Mouse (Mus musculus) forebrain, embryonic 10.5 days (tissue): ENCODE measurements around the gene Apaf1. TPM values are rescaled to one million over a fixed set of nuclear protein-coding genes. Genes with fewer than 3 reads are reported as not detected.

ENCODE experiments used
- DNase-seq: peaks from one replicate; pipeline ENCODE4 v3.0.0-alpha.2; 2017; ENCODE audit warnings: low spot score; ENCODE audit errors: extremely low spot score
- H3K27ac ChIP-seq: fragments of 300-500 bp; sonication (generic); 2 replicates; pipeline ENCODE4 v1.5.1; 2016; ENCODE audit warnings: mild to moderate bottlenecking
- H3K27me3 ChIP-seq: fragments of 300-500 bp; sonication (generic); 2 replicates; pipeline ENCODE4 v1.6.1; 2016; ENCODE audit warnings: mild to moderate bottlenecking; ENCODE audit not compliant: poor library complexity, severe bottlenecking
- H3K36me3 ChIP-seq: fragments of 300-500 bp; sonication (generic); replicated peaks from 2 replicates; pipeline ENCODE4 v1.6.1; 2016; ENCODE audit warnings: mild to moderate bottlenecking, moderate library complexity
- H3K4me1 ChIP-seq: fragments of 300-500 bp; sonication (generic); 2 replicates; pipeline ENCODE4 v1.6.1; 2016
- H3K4me3 ChIP-seq: fragments of 300-500 bp; sonication (generic); 2 replicates; pipeline ENCODE4 v1.5.1; 2016; ENCODE audit warnings: mild to moderate bottlenecking, moderate library complexity
- H3K9me3 ChIP-seq: fragments of 300-500 bp; sonication (generic); 2 replicates; pipeline ENCODE4 v1.6.1; 2016; ENCODE audit warnings: mild to moderate bottlenecking, moderate library complexity
- WGBS: fragments of 180-500 bp; shearing (Covaris S2); methylation state at CpG from one replicate; pipeline ENCODE4 v1.1.7; 2016; 5-methylcytosine and 5-hydroxymethylcytosine counted together
- polyA plus RNA-seq: library from polyadenylated mRNA; unstranded; fragments of >200 nt; fragmentation: Nextera tagmentation; extraction: Ambion mirVana; gene quantifications from 2 replicates; pipeline ENCODE4 v1.2.1, GENCODE M21; 2016

Gene Apaf1
- polyA plus RNA-seq, 1 experiment from 2014 or later: 20.0 TPM

GRCm38 (mm10) chr10:90965671-90966315 is 116.8 kb downstream of the Apaf1 start:
- no peak for DNase-seq
- H3K4me1 ChIP-seq: peaks cover 42% of the 10 kb centered on the region
- H3K4me3 ChIP-seq: no peak overlapping the region
- H3K27me3 ChIP-seq: peaks cover 61% of the 10 kb centered on the region
- no peaks in the 10 kb centered on the region for H3K9me3 ChIP-seq
- H3K36me3 ChIP-seq: no peaks in the 10 kb centered on the region
- H3K27ac ChIP-seq: no peak overlapping the region
- WGBS: 58% methylated on average over 14 of the region's 14 CpGs

- no peaks in the 10 kb centered on the region for H3K9me3 ChIP-seq
- H3K27me3 ChIP-seq: peaks cover 48% of the 10 kb centered on the region
- no peaks in the 10 kb centered on the region for H3K36me3 ChIP-seq
- DNase-seq: no peak
- no peak overlapping the region for H3K27ac ChIP-seq
- peaks cover 30% of the 10 kb centered on the region for H3K4me1 ChIP-seq
- 34% methylated on average over 9 of the region's 9 CpGs for WGBS
- no peak overlapping the region for H3K4me3 ChIP-seq
Measured at GRCm38 (mm10) chr10:90964511-90964910, 118.1 kb downstream of the Apaf1 start.

DNA sequence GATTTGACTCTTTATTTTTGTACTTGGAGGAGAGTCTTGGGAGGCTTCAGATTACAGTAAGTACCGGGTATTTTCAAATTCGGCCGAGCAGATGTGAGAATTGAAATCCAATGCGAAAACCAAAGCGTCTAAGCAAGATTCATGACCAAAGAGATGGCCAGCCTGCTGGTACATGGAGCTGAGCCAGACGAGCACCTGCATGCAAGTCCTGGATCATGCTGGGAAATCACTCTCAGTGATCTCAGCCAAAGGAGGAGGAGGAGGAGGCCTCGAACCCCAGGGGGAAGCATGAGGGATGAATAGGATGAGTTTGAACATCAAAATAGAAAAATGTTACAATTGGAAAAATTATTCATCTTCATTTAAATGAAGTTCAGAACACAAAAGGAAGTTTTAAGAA is 122.2 kb downstream of the Apaf1 start:
- DNase-seq: no peak
- no peak overlapping the region for H3K27ac ChIP-seq
- peaks cover 7% of the 10 kb centered on the region; the same call in 1 of the 2 replicates for H3K27me3 ChIP-seq
- no peak overlapping the region for H3K4me3 ChIP-seq
- peaks cover 7% of the 10 kb centered on the region for H3K4me1 ChIP-seq
- H3K36me3 ChIP-seq: no peaks in the 10 kb centered on the region
- 85% methylated on average over 7 of the region's 7 CpGs for WGBS
- H3K9me3 ChIP-seq: no peaks in the 10 kb centered on the region

DNA sequence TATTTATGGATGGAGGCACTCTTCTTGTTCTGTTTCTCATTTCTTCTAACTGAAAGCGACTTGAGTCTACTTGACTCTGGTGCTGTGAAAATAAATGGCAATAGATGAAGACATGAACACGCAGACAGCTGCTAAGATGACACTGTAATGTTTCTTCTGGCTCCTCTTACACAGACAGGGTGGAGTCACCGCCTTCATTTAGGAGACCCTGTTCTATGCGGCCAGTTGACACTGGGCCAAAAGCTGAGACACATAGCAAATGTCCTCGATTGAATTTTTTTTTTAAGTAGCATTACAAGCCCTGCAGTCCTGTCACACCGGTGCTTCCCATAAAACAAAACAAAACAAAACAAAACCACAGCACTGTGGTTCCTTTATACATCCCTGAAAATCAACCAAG is 128.7 kb downstream of the Apaf1 start:
- H3K27me3 ChIP-seq: no peaks in the 10 kb centered on the region
- no peak overlapping the region for H3K4me3 ChIP-seq
- no peaks in the 10 kb centered on the region for H3K36me3 ChIP-seq
- 88% methylated on average over 6 of the region's 6 CpGs for WGBS
- no peak for DNase-seq
- H3K27ac ChIP-seq: no peak overlapping the region
- no peaks in the 10 kb centered on the region; the same call in 1 of the 2 replicates for H3K4me1 ChIP-seq
- H3K9me3 ChIP-seq: no peaks in the 10 kb centered on the region

DNA sequence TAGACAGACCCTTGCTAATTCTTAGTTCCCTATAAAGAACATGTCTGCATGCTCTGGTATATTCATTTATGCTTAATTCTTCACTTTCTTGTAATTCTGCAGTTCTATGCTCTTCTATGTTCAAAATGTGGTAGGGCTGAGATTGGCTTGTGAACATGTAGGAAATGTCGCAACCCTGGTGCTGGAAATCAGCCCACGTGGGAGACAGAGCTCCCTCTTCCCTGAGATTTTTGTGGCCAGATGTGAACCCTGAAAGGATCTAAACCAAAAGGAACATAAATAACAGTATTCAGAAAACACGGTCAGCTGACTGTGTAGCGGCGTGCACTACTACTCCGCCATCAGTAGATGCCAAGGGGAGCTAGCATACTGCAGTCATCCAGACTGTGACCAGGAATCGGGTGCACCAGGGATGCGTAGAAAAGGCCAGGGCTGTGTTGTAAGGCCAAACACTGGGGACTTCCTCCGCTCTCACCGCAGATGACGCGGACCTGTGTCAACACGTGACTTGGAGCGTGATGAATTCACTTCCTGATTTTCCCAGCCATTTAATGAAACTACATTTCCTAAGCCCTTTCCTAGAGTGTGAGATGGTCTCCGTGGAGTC is 129.4 kb downstream of the Apaf1 start:
- Histone ChIP-seq H3K27ac (no peak overlapping the region), H3K4me1 (no peaks in the 10 kb centered on the region; the same call in 1 of the 2 replicates), H3K36me3 (no peaks in the 10 kb centered on the region), H3K4me3 (no peak overlapping the region), H3K9me3 (no peaks in the 10 kb centered on the region), H3K27me3 (no peaks in the 10 kb centered on the region)
- 94% methylated on average over 15 of the region's 15 CpGs for WGBS
- DNase-seq: no peak

- no peak overlapping the region for H3K4me3 ChIP-seq
- DNase-seq: no peak
- 94% methylated on average over 18 of the region's 18 CpGs for WGBS
Measured at GRCm38 (mm10) chr10:90947608-90948373, 134.8 kb downstream of the Apaf1 start.

DNA sequence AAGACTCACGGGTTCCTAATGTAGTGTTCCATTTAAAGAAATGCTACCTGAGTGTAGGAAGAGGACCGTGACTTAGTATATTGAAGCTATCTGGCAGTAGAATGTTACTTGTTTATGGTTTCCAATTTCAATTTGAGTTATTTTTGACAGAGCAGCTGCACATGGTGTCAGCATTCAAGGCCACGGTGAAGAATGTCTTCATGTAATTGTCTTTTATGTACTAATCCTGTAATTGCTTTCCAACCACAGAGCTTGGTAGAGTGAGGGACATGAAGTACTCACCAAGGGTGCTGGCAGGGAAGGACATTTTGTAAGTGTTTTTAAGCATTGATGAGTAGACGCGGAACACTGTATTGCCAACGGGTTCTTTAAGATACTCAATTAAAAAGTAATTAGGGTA is 135.5 kb downstream of the Apaf1 start:
- H3K36me3 ChIP-seq: no peaks in the 10 kb centered on the region
- no peak overlapping the region for H3K27ac ChIP-seq
- no peak for DNase-seq
- no peaks in the 10 kb centered on the region; the same call in 1 of the 2 replicates for H3K4me1 ChIP-seq
- no peak overlapping the region for H3K4me3 ChIP-seq
- no peaks in the 10 kb centered on the region for H3K9me3 ChIP-seq
- WGBS: 92% methylated on average over 6 of the region's 6 CpGs
- no peaks in the 10 kb centered on the region for H3K27me3 ChIP-seq

More at GRCm38 (mm10) chr10:90947608-90948373, 134.8 kb downstream of the Apaf1 start:
- Histone ChIP-seq H3K9me3 (no peaks in the 10 kb centered on the region), H3K27ac (no peak overlapping the region), H3K4me1 (no peaks in the 10 kb centered on the region; the same call in 1 of the 2 replicates), H3K36me3 (no peaks in the 10 kb centered on the region), H3K27me3 (no peaks in the 10 kb centered on the region)

DNA sequence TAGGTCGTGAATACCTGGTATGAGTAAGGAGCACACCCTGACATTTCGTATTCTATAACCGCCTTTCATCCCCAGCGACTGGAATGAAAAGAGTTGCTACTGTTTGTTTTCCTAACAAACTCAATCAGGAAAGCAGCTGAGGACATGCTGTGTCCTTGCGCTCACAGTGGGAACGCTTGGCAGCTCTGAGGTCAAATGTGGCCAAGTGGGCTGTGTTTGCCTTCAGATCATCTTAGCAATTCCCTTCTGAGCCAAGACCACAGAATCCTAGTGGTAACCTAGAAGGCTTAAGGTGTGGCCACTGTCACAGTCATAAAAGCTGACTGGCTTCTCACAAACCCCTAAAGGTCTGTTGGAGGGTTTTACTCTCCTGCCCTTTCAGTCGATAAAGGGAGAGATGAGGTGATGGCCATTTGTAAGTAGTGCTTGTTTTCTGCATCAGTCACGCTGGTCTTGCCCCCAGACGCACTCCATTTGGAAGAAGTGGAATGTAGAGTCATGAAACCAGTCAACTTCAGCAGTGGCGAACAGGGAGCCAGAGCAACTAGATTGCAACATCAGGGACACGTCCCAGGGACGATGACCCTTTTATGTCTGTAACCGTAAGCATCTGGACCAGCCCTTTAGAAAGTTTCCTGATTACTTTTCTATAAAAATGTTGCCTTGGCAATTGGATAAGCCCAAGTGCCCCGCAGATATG is 140.4 kb downstream of the Apaf1 start:
- H3K4me1 ChIP-seq: no peaks in the 10 kb centered on the region

DNA sequence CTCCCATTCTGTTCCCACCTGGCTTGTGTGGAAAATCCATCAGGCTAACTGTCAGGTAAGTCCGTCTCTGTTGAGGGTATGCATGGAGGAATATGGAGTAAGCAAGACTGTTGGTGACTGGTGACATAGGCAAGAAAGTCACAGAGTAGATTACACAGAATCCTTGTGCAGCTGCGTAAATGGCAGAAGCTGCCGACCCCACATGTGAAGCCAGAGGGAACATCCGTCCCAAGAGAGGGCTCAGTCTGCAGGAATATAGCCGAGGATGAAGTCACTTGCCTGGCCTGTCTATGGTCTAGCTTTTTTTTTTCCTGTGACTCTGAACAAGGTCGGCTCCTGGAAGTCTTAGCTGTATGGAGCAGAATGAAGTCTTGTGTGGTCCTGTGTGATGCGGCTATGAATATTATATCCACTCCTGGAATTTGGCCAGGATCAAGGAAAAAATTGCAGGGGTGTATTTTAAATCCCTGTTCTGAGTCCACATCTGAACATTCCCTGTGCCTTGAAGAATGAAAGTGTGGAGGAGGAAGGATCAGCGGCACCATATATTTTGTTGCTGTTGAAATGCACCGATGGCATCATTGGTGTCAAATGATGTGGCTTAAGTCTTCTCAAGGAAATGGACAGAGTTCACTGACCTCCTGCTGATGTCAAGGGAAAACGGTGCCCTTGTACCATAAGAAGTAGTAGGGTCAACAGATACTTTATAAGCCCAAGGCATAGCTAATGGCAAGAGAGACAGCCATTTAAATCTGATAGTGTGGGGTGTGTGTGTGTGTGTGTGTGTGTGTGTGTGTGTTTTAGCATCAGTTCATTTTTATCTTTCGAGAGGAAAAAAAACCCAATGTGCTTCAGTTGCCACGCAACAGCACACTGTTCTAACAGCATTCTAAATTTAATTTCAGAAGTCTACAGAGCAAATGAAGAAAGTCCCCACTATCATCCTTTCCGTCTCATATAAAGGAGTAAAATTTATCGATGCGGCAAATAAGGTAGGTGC is 141.7 kb downstream of the Apaf1 start:
- no peak overlapping the region for H3K27ac ChIP-seq

More for the DNA sequence above, 140.4 kb downstream of the Apaf1 start:
- no peaks in the 10 kb centered on the region for H3K36me3 ChIP-seq
- no peak overlapping the region for H3K27ac ChIP-seq
- no peak overlapping the region for H3K4me3 ChIP-seq
- WGBS: 87% methylated on average over 14 of the region's 14 CpGs
- DNase-seq: no peak
- no peaks in the 10 kb centered on the region for H3K27me3 ChIP-seq
- no peaks in the 10 kb centered on the region for H3K9me3 ChIP-seq

More for the DNA sequence above, 141.7 kb downstream of the Apaf1 start:
- Histone ChIP-seq H3K4me3 (no peak overlapping the region), H3K9me3 (no peaks in the 10 kb centered on the region), H3K36me3 (no peaks in the 10 kb centered on the region), H3K4me1 (no peaks in the 10 kb centered on the region), H3K27me3 (no peaks in the 10 kb centered on the region)
- no peak for DNase-seq
- WGBS: 90% methylated on average over 15 of the region's 15 CpGs
